ENCODE assay signal across 9 mouse cellular contexts in genomic region chr12:113487693-113488092, GRCm38 (mm10). TPM values are rescaled to one million over a fixed set of nuclear protein-coding genes. Genes with fewer than 3 reads are reported as not detected.
DNase-seq lines count a peak whose midpoint lies in the region; ATAC-seq and TF ChIP-seq lines count a peak whose summit lies in the region.
"Not testable (repeated sequence)": the region's sequence is repeated elsewhere in the genome, so short reads cannot be mapped to it uniquely, and the experiment has no call there.
"Had no signal": no experiment of that assay in that cellular context is flagged by ENCODE, and none has a peak within 500 bp of the region (broad histone marks: within the 10 kb centered on the region; RNA-seq: fewer than 3 reads in every experiment).

No protein-coding gene starts in this region.

- not testable (repeated sequence) for H3K4me3 ChIP-seq in heart, postnatal 0 days (ENCODE audit: low read depth, low read length)

- ATAC-seq in heart, postnatal 0 days (ENCODE audit: insufficient read depth, low read depth): not testable (repeated sequence)

- H3K4me2 ChIP-seq in heart, postnatal 0 days (ENCODE audit: low read depth, low read length): not testable (repeated sequence)

- peak; percentile 70 for DNase-seq in A20 (ENCODE audit: low read depth, low spot score)
- peak; percentile 77 for DNase-seq in adrenal gland, postnatal 10 days
- DNase-seq in embryo, embryonic 11.5 days (ENCODE audit: low read depth, low spot score): peak; percentile 42
- peak; percentile 40 for DNase-seq in heart, postnatal 0 days (ENCODE audit: low spot score)
- peak; percentile 63 to 78 for DNase-seq in kidney, postnatal 25 days
- peak; percentile 28 for DNase-seq in liver
- peak; percentile 51 to 60 for DNase-seq in natural killer cell, adult 2 months (ENCODE audit: low spot score in 2 of 2)
- DNase-seq in splenic B cell, adult 2 months (ENCODE audit: low read depth, low spot score): peak; percentile 68

- not testable (repeated sequence) for H3K36me3 ChIP-seq in heart, postnatal 0 days (replicated peaks; ENCODE audit: control insufficient read depth, insufficient read depth, low read length); splenic B cell, adult 2 months (ENCODE audit: control insufficient read depth, insufficient read depth, low read length, poor library complexity, severe bottlenecking)

- H3K4me1 ChIP-seq in heart, postnatal 0 days (ENCODE audit: control insufficient read depth, insufficient read depth): not testable (repeated sequence)

- H3K9me3 ChIP-seq in heart, postnatal 0 days (replicated peaks; ENCODE audit: control insufficient read depth, low read length): not testable (repeated sequence)

- H3K27me3 ChIP-seq in heart, postnatal 0 days (ENCODE audit: control insufficient read depth, insufficient read depth, low read length); splenic B cell, adult 2 months (ENCODE audit: control insufficient read depth, insufficient read depth, low read length, poor library complexity, severe bottlenecking): not testable (repeated sequence)

- not testable (repeated sequence) for H3K27ac ChIP-seq in heart, postnatal 0 days (ENCODE audit: low read depth)

- TF ChIP-seq CTCF in heart, postnatal 0 days (IDR thresholded peaks at IDR 0.05; ENCODE audit: low read depth): peak; percentile 79

- not testable (repeated sequence) for H3K9ac ChIP-seq in heart, postnatal 0 days (replicated peaks; ENCODE audit: low read depth, low read length)

- TF ChIP-seq EP300 in heart, postnatal 0 days (IDR thresholded peaks at IDR 0.05; ENCODE audit: low read depth): not testable (repeated sequence)

RNA-seq across cellular contexts. Expression of gene Adam6b, which starts 1.6 kb away (rescaled TPM):
- total RNA-seq in adrenal gland, postnatal 10 days (2021): under 1 TPM in 1 of 2 experiments, not detected in 1; 0.12 TPM
- not detected in 2 replicates for total RNA-seq in heart, postnatal 0 days (2014; rRNA removed; ENCODE audit: low replicate concordance)
- not detected in 2 replicates for polyA plus RNA-seq in heart, postnatal 0 days (2015; fragmentation: Nextera tagmentation; extraction: Ambion mirVana)
- polyA plus RNA-seq: heart, embryonic 13.5 days had no signal

RNA-seq across cellular contexts. Expression of gene Adam6a, which starts 56.0 kb away (rescaled TPM):
- not detected for total RNA-seq in adrenal gland, postnatal 10 days (2021)
- total RNA-seq in heart, postnatal 0 days (2014; rRNA removed; ENCODE audit: low replicate concordance): not detected in 2 replicates
- polyA plus RNA-seq in heart, postnatal 0 days (2015; fragmentation: Nextera tagmentation; extraction: Ambion mirVana): not detected in 2 replicates
- polyA plus RNA-seq: heart, embryonic 13.5 days had no signal
